Mouse (Mus musculus) midbrain, embryonic 10.5 days (tissue): Measurements from ENCODE around the gene Prdm8. TPM values are rescaled to one million over a fixed set of nuclear protein-coding genes. Genes with fewer than 3 reads are reported as not detected.

Source experiments
- DNase-seq: peaks from one replicate; pipeline ENCODE4 v3.0.0-alpha.2; 2017; ENCODE audit warnings: low spot score
- H3K27ac ChIP-seq: fragments of 300-500 bp; sonication (generic); replicated peaks from 2 replicates; pipeline ENCODE4 v1.5.1; 2016; ENCODE audit warnings: mild to moderate bottlenecking
- H3K27me3 ChIP-seq: fragments of 300-500 bp; sonication (generic); 2 replicates; pipeline ENCODE4 v1.6.1; 2016; ENCODE audit warnings: low read depth, mild to moderate bottlenecking; ENCODE audit not compliant: poor library complexity, severe bottlenecking
- H3K36me3 ChIP-seq: fragments of 300-500 bp; sonication (generic); 2 replicates; pipeline ENCODE4 v1.6.1; 2016; ENCODE audit warnings: mild to moderate bottlenecking, moderate library complexity
- H3K4me1 ChIP-seq: fragments of 300-500 bp; sonication (generic); 2 replicates; pipeline ENCODE4 v1.6.1; 2016
- H3K4me3 ChIP-seq: fragments of 300-500 bp; sonication (generic); 2 replicates; pipeline ENCODE4 v1.5.1; 2016; ENCODE audit warnings: mild to moderate bottlenecking, moderate library complexity
- H3K9me3 ChIP-seq: fragments of 300-500 bp; sonication (generic); replicated peaks from 2 replicates; pipeline ENCODE4 v1.6.1; 2016; ENCODE audit warnings: mild to moderate bottlenecking
- WGBS: fragments of 180-500 bp; shearing (Covaris S2); methylation state at CpG from one replicate; pipeline ENCODE4 v1.1.7; 2016; 5-methylcytosine and 5-hydroxymethylcytosine counted together
- polyA plus RNA-seq: library from polyadenylated mRNA; unstranded; fragments of >200 nt; fragmentation: Nextera tagmentation; extraction: Ambion mirVana; gene quantifications from 2 replicates; pipeline ENCODE4 v1.2.1, GENCODE M21; 2016

Gene Prdm8
- 0.22 and 0.35 TPM in 2 replicates for polyA plus RNA-seq

GRCm38 (mm10) chr5:98167180-98167824, at the start of gene Prdm8:
Gene Prdm8 (plus strand): TSS chr5:98167198.
- Histone ChIP-seq H3K4me3 (peak within 1 kb of the TSS; percentile 60), H3K9me3 (no peaks in the 10 kb centered on the region), H3K4me1 (peaks cover 64% of the 10 kb centered on the region), H3K36me3 (no peaks in the 10 kb centered on the region), H3K27me3 (peaks cover 82% of the 10 kb centered on the region), H3K27ac (peak within 1 kb of the TSS; percentile 75)
- DNase-seq: peak; percentile 92
- WGBS: under 1% methylated on average over 51 of the region's 51 CpGs

- Histone ChIP-seq H3K4me1 (no peaks in the 10 kb centered on the region), H3K36me3 (no peaks in the 10 kb centered on the region), H3K9me3 (no peaks in the 10 kb centered on the region), H3K27ac (no peak overlapping the region), H3K4me3 (no peak overlapping the region), H3K27me3 (no peaks in the 10 kb centered on the region)
- no peak for DNase-seq
- WGBS: 91% methylated on average over 3 of the region's 3 CpGs
These were observed 39.9 kb upstream of the Prdm8 start for GRCm38 (mm10) chr5:98127074-98127473.

GRCm38 (mm10) chr5:98138545-98139296, 28.3 kb upstream of the Prdm8 start:
- Histone ChIP-seq H3K4me3 (no peak overlapping the region), H3K27ac (no peak overlapping the region), H3K9me3 (no peaks in the 10 kb centered on the region), H3K36me3 (no peaks in the 10 kb centered on the region), H3K27me3 (no peaks in the 10 kb centered on the region), H3K4me1 (no peaks in the 10 kb centered on the region)
- DNase-seq: no peak
- WGBS: 86% methylated on average over 14 of the region's 14 CpGs

DNA sequence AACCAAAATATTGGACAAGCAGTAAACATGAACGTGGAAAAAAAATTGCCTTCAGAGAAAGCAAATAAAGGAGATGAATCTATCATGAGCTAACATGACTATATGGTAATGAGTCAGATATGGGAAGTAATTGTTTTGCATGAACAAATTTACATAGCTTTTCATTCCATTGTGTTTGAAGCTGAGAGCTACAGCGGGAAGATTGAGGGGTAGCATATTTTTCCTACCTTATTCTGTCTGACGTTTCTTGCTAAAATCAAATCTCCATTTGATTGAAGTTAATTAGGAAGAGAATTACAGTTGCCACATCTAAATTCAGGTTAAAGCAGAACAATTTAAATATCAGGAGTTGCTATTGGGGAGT, 27.7 kb upstream of the Prdm8 start:
- H3K4me3 ChIP-seq: no peak overlapping the region
- no peaks in the 10 kb centered on the region for H3K9me3 ChIP-seq
- H3K27ac ChIP-seq: no peak overlapping the region
- no peak for DNase-seq
- no peaks in the 10 kb centered on the region for H3K36me3 ChIP-seq
- H3K4me1 ChIP-seq: no peaks in the 10 kb centered on the region
- no peaks in the 10 kb centered on the region for H3K27me3 ChIP-seq
- 87% methylated on average over 3 of the region's 3 CpGs for WGBS

GRCm38 (mm10) chr5:98146895-98147294, 20.1 kb upstream of the Prdm8 start:
- H3K4me3 ChIP-seq: no peak overlapping the region
- no peaks in the 10 kb centered on the region for H3K4me1 ChIP-seq

GRCm38 (mm10) chr5:98166116-98166515, 882 bp upstream of the Prdm8 start:
- peak; percentile 40 for DNase-seq
- peaks cover 53% of the 10 kb centered on the region for H3K4me1 ChIP-seq
- 1% methylated on average over 15 of the region's 15 CpGs for WGBS
- H3K27ac ChIP-seq: no peak overlapping the region
- H3K27me3 ChIP-seq: peaks cover 71% of the 10 kb centered on the region
- no peaks in the 10 kb centered on the region for H3K9me3 ChIP-seq
- H3K36me3 ChIP-seq: no peaks in the 10 kb centered on the region
- peak overlapping the region; percentile 14; the same call in 1 of the 2 replicates for H3K4me3 ChIP-seq

More at GRCm38 (mm10) chr5:98146895-98147294, 20.1 kb upstream of the Prdm8 start:
- H3K27ac ChIP-seq: no peak overlapping the region
- no peaks in the 10 kb centered on the region for H3K9me3 ChIP-seq
- H3K27me3 ChIP-seq: no peaks in the 10 kb centered on the region
- WGBS: 66% methylated on average over 3 of the region's 3 CpGs
- no peak for DNase-seq
- H3K36me3 ChIP-seq: no peaks in the 10 kb centered on the region

- no peaks in the 10 kb centered on the region for H3K36me3 ChIP-seq
- WGBS: under 1% methylated on average over 37 of the region's 37 CpGs
- peaks cover 75% of the 10 kb centered on the region for H3K4me1 ChIP-seq
- no peak overlapping the region for H3K27ac ChIP-seq
- peak overlapping the region; percentile 60 for H3K4me3 ChIP-seq
- H3K9me3 ChIP-seq: no peaks in the 10 kb centered on the region
- DNase-seq: peak; percentile 65
- H3K27me3 ChIP-seq: peaks cover 96% of the 10 kb centered on the region
These were observed 1.6 kb downstream of the Prdm8 start for GRCm38 (mm10) chr5:98168356-98169285.

DNA sequence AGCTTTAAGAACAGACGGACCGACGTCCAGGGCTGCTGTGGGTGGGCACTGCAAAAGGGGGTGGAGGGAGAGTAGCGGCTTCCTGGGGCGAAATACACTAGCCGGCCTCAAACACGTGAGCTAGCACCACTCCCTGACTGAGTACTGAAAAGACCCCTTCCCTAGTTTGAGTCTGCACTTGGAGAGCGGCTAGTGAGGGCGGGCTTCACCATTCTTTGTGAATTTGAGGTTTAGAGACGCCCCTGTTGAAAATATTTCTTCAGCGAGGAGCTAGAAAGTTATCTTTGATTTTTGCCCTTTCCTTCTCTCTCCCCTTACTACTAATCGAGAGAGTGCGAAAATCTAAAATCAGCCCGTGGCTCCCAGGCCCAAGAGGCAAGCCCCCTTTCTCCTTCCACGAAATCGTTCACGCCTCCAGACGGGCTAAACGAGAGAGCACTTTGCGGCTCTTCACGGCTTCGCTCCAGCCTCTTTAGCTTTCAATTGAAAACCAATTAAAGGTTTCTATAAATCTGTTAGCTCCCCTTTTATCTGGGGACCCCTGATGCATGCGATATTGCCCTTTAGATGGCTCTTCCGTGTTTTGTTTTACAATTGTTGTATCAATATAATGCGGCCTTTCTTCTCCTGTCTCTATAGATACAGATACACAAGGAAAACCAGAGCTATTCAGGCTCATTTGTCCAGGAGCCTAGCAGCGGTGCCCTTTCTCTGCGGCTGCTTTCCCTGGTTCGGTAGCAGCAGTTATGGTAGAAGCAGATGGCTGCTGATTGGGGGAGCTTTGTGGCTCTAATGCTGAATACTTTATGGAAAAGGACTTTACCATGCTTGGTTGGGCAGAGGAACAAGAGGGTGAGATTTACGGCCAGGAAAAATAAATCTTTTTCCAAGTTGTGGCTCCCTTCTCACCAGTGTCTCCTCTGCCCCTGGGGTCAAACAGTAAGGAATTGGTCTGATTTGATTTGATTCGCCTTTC, 2.7 kb downstream of the Prdm8 start:
- Histone ChIP-seq H3K9me3 (no peaks in the 10 kb centered on the region), H3K4me3 (peak overlapping the region; percentile 60), H3K27ac (peak overlapping the region; percentile 13), H3K4me1 (peaks cover 75% of the 10 kb centered on the region), H3K27me3 (peaks cover 100% of the 10 kb centered on the region), H3K36me3 (no peaks in the 10 kb centered on the region)
- peak; percentile 59 for DNase-seq
- under 1% methylated on average over 30 of the region's 30 CpGs for WGBS

GRCm38 (mm10) chr5:98171651-98172230, 4.7 kb downstream of the Prdm8 start:
- peak; percentile 27 for DNase-seq
- H3K4me3 ChIP-seq: no peak overlapping the region
- peaks cover 66% of the 10 kb centered on the region for H3K4me1 ChIP-seq
- no peaks in the 10 kb centered on the region for H3K9me3 ChIP-seq
- 3% methylated on average over 9 of the region's 9 CpGs for WGBS
- H3K27ac ChIP-seq: no peak overlapping the region
- no peaks in the 10 kb centered on the region for H3K36me3 ChIP-seq
- peaks cover 100% of the 10 kb centered on the region for H3K27me3 ChIP-seq

DNA sequence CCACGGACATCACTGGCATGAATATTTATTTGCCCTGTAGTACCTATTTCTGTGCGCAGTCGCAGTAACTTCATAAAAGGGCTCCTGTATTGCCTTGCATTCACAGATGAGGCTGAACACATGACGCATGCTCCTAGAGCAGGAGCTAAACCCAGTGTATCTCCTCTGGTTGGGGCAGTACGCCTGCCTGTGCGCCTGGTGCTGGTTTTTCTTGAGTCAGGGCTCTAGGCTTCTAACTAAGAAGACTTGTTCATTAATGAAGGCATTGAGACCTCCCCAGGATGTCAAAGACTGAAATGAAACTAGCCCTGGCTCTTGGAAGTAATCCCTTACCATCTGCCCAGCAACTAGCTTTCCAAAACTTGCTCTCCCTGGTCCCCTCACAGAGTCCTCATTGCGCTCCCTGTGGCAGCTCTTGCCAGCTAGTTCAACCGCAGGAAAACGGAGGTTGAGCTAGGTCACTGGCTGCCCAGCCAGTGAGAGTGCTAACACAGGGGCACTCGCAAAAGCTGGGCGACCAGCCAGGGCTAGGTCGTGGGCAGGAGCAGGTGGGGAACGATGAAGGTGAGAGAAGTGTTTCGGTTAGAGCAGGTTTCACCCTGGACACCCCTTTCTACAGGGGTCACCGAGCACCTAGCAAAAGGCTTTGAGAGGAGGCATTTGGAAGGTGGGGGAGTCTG, 5.6 kb downstream of the Prdm8 start:
- no peaks in the 10 kb centered on the region for H3K9me3 ChIP-seq
- WGBS: 3% methylated on average over 15 of the region's 15 CpGs
- peak; percentile 28 for DNase-seq
- peaks cover 57% of the 10 kb centered on the region for H3K4me1 ChIP-seq
- H3K4me3 ChIP-seq: no peak overlapping the region
- H3K36me3 ChIP-seq: no peaks in the 10 kb centered on the region
- peaks cover 100% of the 10 kb centered on the region for H3K27me3 ChIP-seq
- H3K27ac ChIP-seq: no peak overlapping the region

- peaks cover 100% of the 10 kb centered on the region for H3K27me3 ChIP-seq
- H3K4me1 ChIP-seq: peaks cover 50% of the 10 kb centered on the region
- H3K36me3 ChIP-seq: no peaks in the 10 kb centered on the region
- no peaks in the 10 kb centered on the region for H3K9me3 ChIP-seq
- DNase-seq: no peak
- no peak overlapping the region for H3K4me3 ChIP-seq
- no peak overlapping the region for H3K27ac ChIP-seq
These were observed 6.7 kb downstream of the Prdm8 start for GRCm38 (mm10) chr5:98173694-98174093.
